Mouse (Mus musculus) right cerebral cortex, postnatal 25 days (tissue): ENCODE measurements around the gene Cox19.

ENCODE experiments used
- DNase-seq: peaks from one replicate; pipeline ENCODE4 v3.0.0; 2022

Gene Cox19

GRCm38 (mm10) chr5:139290467-139291259, 60.6 kb downstream of the Cox19 start:
- no peak for DNase-seq

- no peak for DNase-seq
Observed at GRCm38 (mm10) chr5:139288591-139288990, 62.6 kb downstream of the Cox19 start.

- no peak for DNase-seq
Observed at GRCm38 (mm10) chr5:139287787-139288186, 63.4 kb downstream of the Cox19 start.

- DNase-seq = no peak
Observed at GRCm38 (mm10) chr5:139287099-139287498, 64.1 kb downstream of the Cox19 start.
